Mouse (Mus musculus) forebrain, embryonic 10.5 days (tissue): ENCODE measurements around the gene Ascc3. TPM values are rescaled to one million over a fixed set of nuclear protein-coding genes. Genes with fewer than 3 reads are reported as not detected.

Experiments used
- DNase-seq: peaks from one replicate; pipeline ENCODE4 v3.0.0-alpha.2; 2017; ENCODE audit warnings: low spot score; ENCODE audit errors: extremely low spot score
- H3K27ac ChIP-seq: fragments of 300-500 bp; sonication (generic); 2 replicates; pipeline ENCODE4 v1.5.1; 2016; ENCODE audit warnings: mild to moderate bottlenecking
- H3K27me3 ChIP-seq: fragments of 300-500 bp; sonication (generic); 2 replicates; pipeline ENCODE4 v1.6.1; 2016; ENCODE audit warnings: mild to moderate bottlenecking; ENCODE audit not compliant: poor library complexity, severe bottlenecking
- H3K36me3 ChIP-seq: fragments of 300-500 bp; sonication (generic); replicated peaks from 2 replicates; pipeline ENCODE4 v1.6.1; 2016; ENCODE audit warnings: mild to moderate bottlenecking, moderate library complexity
- H3K4me1 ChIP-seq: fragments of 300-500 bp; sonication (generic); 2 replicates; pipeline ENCODE4 v1.6.1; 2016
- H3K4me3 ChIP-seq: fragments of 300-500 bp; sonication (generic); 2 replicates; pipeline ENCODE4 v1.5.1; 2016; ENCODE audit warnings: mild to moderate bottlenecking, moderate library complexity
- H3K9me3 ChIP-seq: fragments of 300-500 bp; sonication (generic); 2 replicates; pipeline ENCODE4 v1.6.1; 2016; ENCODE audit warnings: mild to moderate bottlenecking, moderate library complexity
- WGBS: fragments of 180-500 bp; shearing (Covaris S2); methylation state at CpG from one replicate; pipeline ENCODE4 v1.1.7; 2016; 5-methylcytosine and 5-hydroxymethylcytosine counted together
- polyA plus RNA-seq: library from polyadenylated mRNA; unstranded; fragments of >200 nt; fragmentation: Nextera tagmentation; extraction: Ambion mirVana; gene quantifications from 2 replicates; pipeline ENCODE4 v1.2.1, GENCODE M21; 2016

Ascc3 gene
- polyA plus RNA-seq, 1 experiment from 2014 or later, result 19.4 TPM

DNA sequence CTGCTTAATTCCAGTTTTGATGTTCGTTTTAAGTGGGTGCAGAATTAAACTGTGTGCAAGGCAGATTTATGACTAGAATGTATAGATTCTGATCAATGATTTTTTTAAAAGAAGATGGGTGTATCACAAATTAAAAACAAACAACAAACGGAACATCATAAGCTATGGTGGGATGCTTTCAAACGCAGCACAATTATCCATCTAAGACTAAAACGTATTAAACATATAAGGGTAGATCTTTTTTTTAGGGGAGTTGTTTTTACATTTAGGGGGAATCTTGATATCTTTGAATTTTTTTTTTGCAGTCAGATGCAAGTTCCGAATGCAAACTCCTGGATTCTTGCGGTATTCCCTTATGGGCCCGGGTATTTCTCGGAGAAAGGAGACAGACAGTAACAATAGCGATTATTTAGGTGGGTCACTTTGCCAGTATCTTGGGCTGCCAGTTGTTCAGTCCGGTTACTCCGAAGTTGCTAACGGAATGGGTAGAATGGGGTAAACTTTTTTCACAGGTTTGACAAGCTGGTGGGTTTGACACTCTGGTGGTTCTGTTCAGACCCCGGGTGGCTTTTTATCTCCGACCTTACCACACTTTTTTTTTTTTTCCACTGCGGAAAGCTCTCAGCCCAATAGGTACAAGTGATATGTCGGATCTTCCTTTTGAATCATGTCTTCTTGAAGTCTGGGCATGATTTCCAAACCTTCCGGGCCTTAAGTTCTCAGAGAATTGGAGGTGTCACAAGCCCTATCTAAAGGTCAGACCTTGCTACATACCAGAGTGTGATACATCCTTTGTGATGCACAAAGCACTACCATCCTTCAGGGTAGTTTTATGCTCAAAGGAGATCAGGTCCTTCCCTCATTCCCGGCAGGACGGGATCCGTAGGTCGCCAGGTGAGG lies 307.6 kb downstream of the Ascc3 start:
- peak overlapping the region; percentile 44; the same call in 1 of the 2 replicates for H3K27ac ChIP-seq
- DNase-seq, result peak; percentile 15

More for the DNA sequence above, 307.6 kb downstream of the Ascc3 start:
- Histone ChIP-seq H3K27me3 (peaks cover 100% of the 10 kb centered on the region), H3K9me3 (no peaks in the 10 kb centered on the region), H3K4me3 (peak overlapping the region; percentile 41), H3K4me1 (peaks cover 51% of the 10 kb centered on the region), H3K36me3 (no peaks in the 10 kb centered on the region)
- WGBS, result 2% methylated on average over 21 of the region's 21 CpGs
